Mouse (Mus musculus) ES-CJ7 (cell line): ENCODE measurements around the gene 1700016K19Rik.

Source experiments
- DNase-seq: peaks from one replicate; pipeline ENCODE4 v3.0.0; 2011; ENCODE audit warnings: low read depth, low spot score

The 1700016K19Rik gene

GRCm38 (mm10) chr11:76033836-76034235, 34.1 kb downstream of the 1700016K19Rik start:
- DNase-seq: no peak

GRCm38 (mm10) chr11:76035182-76035581, 35.5 kb downstream of the 1700016K19Rik start:
- no peak for DNase-seq

- no peak for DNase-seq
These were observed 38.0 kb downstream of the 1700016K19Rik start for GRCm38 (mm10) chr11:76037581-76038294.

- DNase-seq: no peak
These were observed 39.8 kb downstream of the 1700016K19Rik start for GRCm38 (mm10) chr11:76039271-76040053.

- DNase-seq: no peak
These were observed 40.4 kb downstream of the 1700016K19Rik start for GRCm38 (mm10) chr11:76040106-76040505.

- DNase-seq: no peak
These were observed 41.2 kb downstream of the 1700016K19Rik start for GRCm38 (mm10) chr11:76040761-76041376.

GRCm38 (mm10) chr11:76042041-76042638, 42.4 kb downstream of the 1700016K19Rik start:
- DNase-seq: no peak

GRCm38 (mm10) chr11:76042882-76043281, 43.2 kb downstream of the 1700016K19Rik start:
- DNase-seq: no peak

GRCm38 (mm10) chr11:76044468-76044867, 44.8 kb downstream of the 1700016K19Rik start:
- no peak for DNase-seq

- DNase-seq: no peak
These were observed 45.7 kb downstream of the 1700016K19Rik start for GRCm38 (mm10) chr11:76045367-76045766.

- no peak for DNase-seq
These were observed 50.8 kb downstream of the 1700016K19Rik start for GRCm38 (mm10) chr11:76050509-76050908.

GRCm38 (mm10) chr11:76050967-76051512, 51.3 kb downstream of the 1700016K19Rik start:
- DNase-seq: no peak

- no peak for DNase-seq
These were observed 52.8 kb downstream of the 1700016K19Rik start for GRCm38 (mm10) chr11:76052496-76052895.
